Mouse (Mus musculus): Measurements from ENCODE around the gene Adamtsl5.

DNA sequence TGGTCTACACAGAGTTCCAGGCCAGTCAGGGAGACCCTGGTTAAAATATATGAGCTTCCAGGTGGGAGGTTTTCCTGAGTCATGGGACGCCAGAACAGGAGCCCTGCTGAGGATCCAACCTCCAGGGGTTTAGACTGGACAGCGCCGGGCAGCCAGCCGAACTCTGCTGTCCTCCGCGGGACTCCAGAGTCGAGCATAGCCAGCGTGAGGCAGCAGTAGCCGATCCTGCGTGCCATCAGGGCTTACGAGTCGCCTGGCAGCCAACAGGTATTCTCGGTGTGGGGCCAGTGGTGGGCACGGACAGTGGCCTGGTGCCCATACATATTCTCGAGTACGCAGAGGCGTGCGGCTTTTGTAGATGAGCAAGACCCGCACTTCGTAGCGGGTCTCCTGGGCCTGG is 7.2 kb downstream of the Adamtsl5 start:
- no peak for TF ChIP-seq POLR2A (IDR thresholded peaks at IDR 0.05; ENCODE audit: extremely low read depth, insufficient read depth, low read length)
- TF ChIP-seq CTCF (IDR thresholded peaks at IDR 0.05; ENCODE audit: low read depth, low read length), result no peak
